Mouse (Mus musculus): ENCODE data around the gene Gtsf1. TPM values are rescaled to one million over a fixed set of nuclear protein-coding genes. Genes with fewer than 3 reads are reported as not detected.
A peak's percentile ranks its signal among the peaks of the same experiment; 100 is the strongest.
"Not testable (repeated sequence)": the region's sequence is repeated elsewhere in the genome, so short reads cannot be mapped to it uniquely, and the experiment has no call there.

The Gtsf1 gene
- polyA plus RNA-seq, 1 experiment, result not detected

DNA sequence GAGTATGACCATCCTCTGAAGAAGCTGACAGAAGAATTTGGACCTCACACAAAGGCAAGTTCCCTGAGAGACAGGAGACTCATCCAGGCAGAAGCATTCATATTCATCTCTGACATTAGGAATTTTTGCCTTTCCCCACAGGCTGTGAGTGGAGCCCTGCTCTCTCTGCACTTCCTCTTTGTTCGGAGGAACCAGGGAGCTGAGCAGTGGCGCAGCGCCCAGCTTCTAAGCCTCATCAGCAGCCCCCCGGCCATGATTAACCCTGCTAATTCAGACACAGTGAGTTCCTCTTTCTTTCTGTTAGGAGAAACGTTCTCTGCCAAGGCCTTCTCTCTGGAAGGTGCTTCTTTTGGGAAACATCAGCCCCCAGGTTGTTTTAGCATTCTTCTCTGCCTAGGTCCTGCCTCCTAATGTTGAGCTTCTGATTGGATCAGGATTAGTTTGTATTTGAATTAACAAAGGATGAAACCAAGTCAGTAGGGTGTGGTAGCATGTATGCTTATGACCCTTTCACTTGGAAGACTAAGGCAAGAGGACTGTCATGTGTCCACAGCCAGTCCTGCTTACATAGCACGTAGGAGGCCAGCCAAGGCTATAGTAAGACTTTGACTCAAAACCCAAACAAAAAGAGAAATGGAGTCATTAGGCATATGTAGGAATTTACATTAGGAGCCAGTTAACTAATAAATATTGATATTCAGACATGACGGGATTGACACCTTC is 32.4 kb upstream of the Gtsf1 start:
- peaks cover 68% of the 10 kb centered on the region for H3K36me3 ChIP-seq (ENCODE audit: control insufficient read depth, insufficient read depth, low read length)
- TF ChIP-seq POLR2A (IDR thresholded peaks at IDR 0.05; ENCODE audit: control insufficient read depth, extremely low read depth, insufficient read depth, low read length, poor library complexity), result no peak
- TF ChIP-seq CTCF (IDR thresholded peaks at IDR 0.05; ENCODE audit: borderline replicate concordance, control insufficient read depth, extremely low read depth, insufficient read depth, low read length, poor library complexity), result no peak
- WGBS, result 74% methylated on average over 7 of the region's 7 CpGs
- H3K27ac ChIP-seq (ENCODE audit: control insufficient read depth, insufficient read depth, low read length), result no peak overlapping the region
- H3K27me3 ChIP-seq (ENCODE audit: control insufficient read depth, insufficient read depth, low read length), result no peaks in the 10 kb centered on the region
- no peaks in the 10 kb centered on the region for H3K4me1 ChIP-seq (replicated peaks; ENCODE audit: control insufficient read depth, insufficient read depth, low read length)
- no peak for DNase-seq
- H3K4me3 ChIP-seq (ENCODE audit: control insufficient read depth, insufficient read depth, low read length), result no peak overlapping the region

DNA sequence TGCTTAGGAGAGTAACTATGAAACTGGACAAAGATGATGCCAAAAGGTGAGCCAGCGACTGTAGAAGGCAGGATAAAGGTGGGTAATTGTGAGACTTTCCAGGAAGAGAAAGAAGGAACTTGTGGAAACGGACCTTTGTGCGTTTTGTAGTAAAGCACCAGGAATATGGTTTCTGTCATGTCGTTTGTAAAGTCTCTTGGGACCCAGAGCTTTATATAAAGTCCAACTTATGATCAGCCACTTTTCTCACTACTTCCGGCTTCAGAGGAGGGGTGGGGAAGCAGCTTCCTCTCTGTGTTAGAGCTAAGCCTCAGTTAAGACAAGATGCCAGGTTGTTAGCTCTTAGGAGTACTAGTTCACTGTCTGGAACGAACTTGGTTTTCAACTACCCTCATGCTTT is 24.2 kb upstream of the Gtsf1 start:
- 6% methylated on average over 6 of the region's 6 CpGs for WGBS
- DNase-seq, result peak; percentile 5

GRCm38 (mm10) chr15:103453551-103454218 is 23.4 kb upstream of the Gtsf1 start, which contains the start of gene Nckap1l:
Nckap1l (plus strand) TSS chr15:103453794.
- WGBS, result 2% methylated on average over 13 of the region's 13 CpGs
- Histone ChIP-seq H3K4me3 (ENCODE audit: control insufficient read depth, insufficient read depth, low read length) (peak within 1 kb of the TSS; percentile 62), H3K27me3 (ENCODE audit: control insufficient read depth, insufficient read depth, low read length) (no peaks in the 10 kb centered on the region), H3K36me3 (ENCODE audit: control insufficient read depth, insufficient read depth, low read length) (peaks cover 13% of the 10 kb centered on the region; the same call in 1 of the 2 replicates), H3K4me1 (replicated peaks; ENCODE audit: control insufficient read depth, insufficient read depth, low read length) (peaks cover 2% of the 10 kb centered on the region; the same call in 1 of the 2 replicates), H3K27ac (ENCODE audit: control insufficient read depth, insufficient read depth, low read length) (peak within 1 kb of the TSS; percentile 16)
- DNase-seq, result peak; percentile 83
- TF ChIP-seq CTCF (IDR thresholded peaks at IDR 0.05; ENCODE audit: borderline replicate concordance, control insufficient read depth, extremely low read depth, insufficient read depth, low read length, poor library complexity), result no peak
- no peak for TF ChIP-seq POLR2A (IDR thresholded peaks at IDR 0.05; ENCODE audit: control insufficient read depth, extremely low read depth, insufficient read depth, low read length, poor library complexity)

More for the DNA sequence above, 24.2 kb upstream of the Gtsf1 start:
- peaks cover 16% of the 10 kb centered on the region for H3K36me3 ChIP-seq (ENCODE audit: control insufficient read depth, insufficient read depth, low read length)
- peaks cover 2% of the 10 kb centered on the region; the same call in 1 of the 2 replicates for H3K4me1 ChIP-seq (replicated peaks; ENCODE audit: control insufficient read depth, insufficient read depth, low read length)
- TF ChIP-seq CTCF (IDR thresholded peaks at IDR 0.05; ENCODE audit: borderline replicate concordance, control insufficient read depth, extremely low read depth, insufficient read depth, low read length, poor library complexity) (no peak), POLR2A (IDR thresholded peaks at IDR 0.05; ENCODE audit: control insufficient read depth, extremely low read depth, insufficient read depth, low read length, poor library complexity) (no peak)
- H3K4me3 ChIP-seq (ENCODE audit: control insufficient read depth, insufficient read depth, low read length), result no peak overlapping the region
- no peaks in the 10 kb centered on the region for H3K27me3 ChIP-seq (ENCODE audit: control insufficient read depth, insufficient read depth, low read length)
- H3K27ac ChIP-seq (ENCODE audit: control insufficient read depth, insufficient read depth, low read length), result no peak overlapping the region; the same call in 1 of the 2 replicates

- Histone ChIP-seq H3K4me1 (replicated peaks; ENCODE audit: control insufficient read depth, insufficient read depth, low read length) (no peaks in the 10 kb centered on the region), H3K4me3 (ENCODE audit: control insufficient read depth, insufficient read depth, low read length) (no peak within 1 kb of the TSS), H3K36me3 (ENCODE audit: control insufficient read depth, insufficient read depth, low read length) (no peaks in the 10 kb centered on the region), H3K27me3 (ENCODE audit: control insufficient read depth, insufficient read depth, low read length) (no peaks in the 10 kb centered on the region), H3K27ac (ENCODE audit: control insufficient read depth, insufficient read depth, low read length) (no peak within 1 kb of the TSS)
- TF ChIP-seq POLR2A (IDR thresholded peaks at IDR 0.05; ENCODE audit: control insufficient read depth, extremely low read depth, insufficient read depth, low read length, poor library complexity), result no peak
- TF ChIP-seq CTCF (IDR thresholded peaks at IDR 0.05; ENCODE audit: borderline replicate concordance, control insufficient read depth, extremely low read depth, insufficient read depth, low read length, poor library complexity), result no peak
- no peak for DNase-seq
- WGBS, result 29% methylated on average over 3 of the region's 3 CpGs
These were observed 18.1 kb upstream of the Gtsf1 start, which contains the start of gene Gtsf2 for GRCm38 (mm10) chr15:103448369-103448768. Gtsf2 (minus strand) TSS chr15:103448469.

DNA sequence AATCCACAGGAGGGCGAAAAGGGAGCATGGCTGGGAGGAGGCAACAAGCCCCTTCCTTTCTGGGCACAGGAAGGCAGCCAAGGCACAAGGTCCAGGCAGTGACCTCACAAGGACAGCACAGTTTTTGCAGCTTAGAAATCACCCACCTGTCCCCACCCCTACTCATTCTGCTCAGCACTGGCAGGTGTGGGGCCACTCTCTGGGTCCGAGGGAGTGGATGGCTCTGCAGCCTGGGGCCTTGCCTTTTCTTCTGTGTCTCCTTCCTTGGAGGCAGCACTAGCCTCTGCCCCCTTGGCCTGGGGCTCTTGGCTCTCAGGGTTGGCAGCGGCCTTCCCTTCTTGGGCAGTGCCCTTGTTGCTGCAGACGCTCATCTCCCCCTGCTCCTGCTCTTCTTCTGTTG is 15.7 kb upstream of the Gtsf1 start:
- H3K27ac ChIP-seq (ENCODE audit: control insufficient read depth, insufficient read depth, low read length); H3K4me3 ChIP-seq (ENCODE audit: control insufficient read depth, insufficient read depth, low read length); DNase-seq; H3K4me1 ChIP-seq (replicated peaks; ENCODE audit: control insufficient read depth, insufficient read depth, low read length); H3K36me3 ChIP-seq (ENCODE audit: control insufficient read depth, insufficient read depth, low read length); H3K27me3 ChIP-seq (ENCODE audit: control insufficient read depth, insufficient read depth, low read length): not testable (repeated sequence)
- WGBS, result 93% methylated on average over 4 of the region's 4 CpGs

GRCm38 (mm10) chr15:103427017-103427416 is 3.3 kb downstream of the Gtsf1 start:
- no peaks in the 10 kb centered on the region for H3K27me3 ChIP-seq (ENCODE audit: control insufficient read depth, insufficient read depth, low read length)
- TF ChIP-seq POLR2A (IDR thresholded peaks at IDR 0.05; ENCODE audit: control insufficient read depth, extremely low read depth, insufficient read depth, low read length, poor library complexity) (no peak), CTCF (IDR thresholded peaks at IDR 0.05; ENCODE audit: borderline replicate concordance, control insufficient read depth, extremely low read depth, insufficient read depth, low read length, poor library complexity) (no peak)
- peaks cover 4% of the 10 kb centered on the region; the same call in 1 of the 2 replicates for H3K4me1 ChIP-seq (replicated peaks; ENCODE audit: control insufficient read depth, insufficient read depth, low read length)
- H3K27ac ChIP-seq (ENCODE audit: control insufficient read depth, insufficient read depth, low read length), result no peak overlapping the region
- H3K4me3 ChIP-seq (ENCODE audit: control insufficient read depth, insufficient read depth, low read length), result no peak overlapping the region
- H3K36me3 ChIP-seq (ENCODE audit: control insufficient read depth, insufficient read depth, low read length), result no peaks in the 10 kb centered on the region
- DNase-seq, result no peak
- WGBS, result 76% methylated on average over 2 of the region's 2 CpGs

DNA sequence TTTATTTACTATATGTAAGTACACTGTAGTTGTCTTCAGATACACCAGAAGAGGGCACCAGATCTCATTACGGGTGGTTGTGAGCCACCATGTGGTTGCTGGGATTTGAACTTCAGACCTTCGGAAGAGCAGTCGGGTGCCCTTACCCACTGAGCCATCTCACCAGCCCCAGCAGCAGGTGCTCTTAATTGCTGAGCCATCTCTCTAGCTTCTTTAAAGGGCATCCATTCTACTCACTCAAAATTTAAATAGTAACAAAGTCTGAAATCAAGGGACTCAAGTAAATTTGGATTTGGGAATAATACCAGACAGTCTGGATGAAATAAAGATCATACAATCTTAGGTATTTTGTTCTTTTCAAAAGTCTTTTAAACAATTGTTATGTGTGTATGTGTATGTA is 24.7 kb downstream of the Gtsf1 start:
- not testable (repeated sequence) for H3K4me3 ChIP-seq (ENCODE audit: control insufficient read depth, insufficient read depth, low read length); H3K4me1 ChIP-seq (replicated peaks; ENCODE audit: control insufficient read depth, insufficient read depth, low read length); DNase-seq; H3K27ac ChIP-seq (ENCODE audit: control insufficient read depth, insufficient read depth, low read length); H3K27me3 ChIP-seq (ENCODE audit: control insufficient read depth, insufficient read depth, low read length); H3K36me3 ChIP-seq (ENCODE audit: control insufficient read depth, insufficient read depth, low read length)
- WGBS, result 93% methylated on average over 3 of the region's 3 CpGs

Measured in thymus, adult 2 months (tissue).